In genomic region chr6:124544466-124544865, GRCm38 (mm10) we compare ENCODE assay signal across 11 mouse cellular contexts. TPM values are rescaled to one million over a fixed set of nuclear protein-coding genes. Genes with fewer than 3 reads are reported as not detected.
DNase-seq lines count a peak whose midpoint lies in the region; ATAC-seq and TF ChIP-seq lines count a peak whose summit lies in the region.
"Had no signal": no experiment of that assay in that cellular context is flagged by ENCODE, and none has a peak within 500 bp of the region (broad histone marks: within the 10 kb centered on the region; RNA-seq: fewer than 3 reads in every experiment).

No protein-coding gene starts in this region.

- no peaks in the 10 kb centered on the region for H3K27me3 ChIP-seq in liver, adult 2 months (ENCODE audit: control insufficient read depth, insufficient read depth, low read length)
- no peaks in the 10 kb centered on the region for H3K27me3 ChIP-seq in liver, embryonic 12.5 days (replicated peaks)
- H3K27me3 ChIP-seq: liver, embryonic 13.5 days; neural tube, embryonic 13.5 days had no signal

- no peaks in the 10 kb centered on the region for H3K79me2 ChIP-seq in liver, adult 2 months (ENCODE audit: control insufficient read depth, insufficient read depth, low read length)

- no peak for TF ChIP-seq POLR2A in liver, adult 2 months (IDR thresholded peaks at IDR 0.05; ENCODE audit: extremely low read depth, insufficient read depth, low read length)

- DNase-seq in cerebellum, postnatal 14 days = peak; percentile 6 to 34
- DNase-seq in cerebellum, adult 8-10 months = no peak
- peak; percentile 26 for DNase-seq in liver, adult 2 months (ENCODE audit: extremely low read depth, low read depth, low spot score)
- peak; percentile 43 for DNase-seq in gastrocnemius, postnatal 14 days
- peak; percentile 56 for DNase-seq in lung, postnatal 10 days
- no peak for DNase-seq in cerebellum, adult 11 months
- DNase-seq in thymus, postnatal 10 days (ENCODE audit: low spot score in 2 of 2) = no peak
- DNase-seq: liver, embryonic 13.5 days had no signal

- no peak overlapping the region for H3K9ac ChIP-seq in liver, adult 2 months (ENCODE audit: low read depth, low read length)
- H3K9ac ChIP-seq in liver, embryonic 12.5 days = no peak overlapping the region
- H3K9ac ChIP-seq: hindbrain, embryonic 14.5 days; liver, embryonic 13.5 days; neural tube, embryonic 13.5 days had no signal

- no peak overlapping the region for H3K27ac ChIP-seq in liver, adult 2 months (replicated peaks; ENCODE audit: insufficient read depth, low read depth, low read length)
- H3K27ac ChIP-seq in liver, embryonic 12.5 days = no peak overlapping the region
- H3K27ac ChIP-seq: hindbrain, embryonic 14.5 days; liver, embryonic 13.5 days; neural tube, embryonic 13.5 days had no signal

- WGBS in liver, adult 2 months = 72% methylated on average over 6 of the region's 6 CpGs
- 64% methylated on average over 6 of the region's 6 CpGs for WGBS in liver, embryonic 12.5 days (ENCODE audit: insufficient replicate concordance)

- intact Hi-C loops in gastrocnemius, postnatal 14 days (cut with DNase I; ENCODE audit: low total_unique reads) = no loop called here

- H3K4me1 ChIP-seq in liver, adult 2 months (ENCODE audit: control insufficient read depth, insufficient read depth, low read length) = peaks cover 4% of the 10 kb centered on the region; the same call in 1 of the 2 replicates
- no peaks in the 10 kb centered on the region for H3K4me1 ChIP-seq in liver, embryonic 12.5 days
- H3K4me1 ChIP-seq: liver, embryonic 13.5 days; neural tube, embryonic 13.5 days had no signal

- no peak overlapping the region for H3K4me2 ChIP-seq in liver, embryonic 12.5 days
- H3K4me2 ChIP-seq: hindbrain, embryonic 14.5 days; liver, embryonic 13.5 days; neural tube, embryonic 13.5 days had no signal

- TF ChIP-seq CTCF in liver, adult 2 months (IDR thresholded peaks at IDR 0.05; ENCODE audit: low read depth, low read length) = 0 out of 2 replicates have a peak, but pooled peaks have one; percentile 34

- no peaks in the 10 kb centered on the region for H3K9me3 ChIP-seq in liver, embryonic 12.5 days (replicated peaks)
- H3K9me3 ChIP-seq: liver, embryonic 13.5 days had no signal

- H3K36me3 ChIP-seq in liver, adult 2 months (ENCODE audit: control insufficient read depth, insufficient read depth, low read length) = peaks cover 6% of the 10 kb centered on the region
- H3K36me3 ChIP-seq in liver, embryonic 12.5 days = no peaks in the 10 kb centered on the region
- H3K36me3 ChIP-seq: liver, embryonic 13.5 days; neural tube, embryonic 13.5 days had no signal

- no peak for ATAC-seq in liver, embryonic 12.5 days

- H3K4me3 ChIP-seq in liver, adult 2 months (ENCODE audit: insufficient read depth, low read depth, low read length) = no peak overlapping the region
- H3K4me3 ChIP-seq in liver, embryonic 12.5 days = no peak overlapping the region
- H3K4me3 ChIP-seq: liver, embryonic 13.5 days; neural tube, embryonic 13.5 days had no signal

RNA-seq across cellular contexts. Expression of gene C1s1, which starts 2.3 kb away (rescaled TPM):
- 384 and 554 TPM in 2 replicates for total RNA-seq in liver, adult 2 months (2014; rRNA removed)
- 174 and 206 TPM in 2 replicates for polyA plus RNA-seq in liver, adult 2 months (2012; rRNA removed)
- 15.9 and 16.6 TPM in 2 replicates for polyA plus RNA-seq in liver, embryonic 12.5 days (2016; fragmentation: Nextera tagmentation; extraction: Ambion mirVana)
- 10 to 100 TPM; 31.6 to 40.4 TPM for total RNA-seq in gastrocnemius, postnatal 14 days (2021)

RNA-seq across cellular contexts. Expression of gene C1rb, which starts 25.6 kb away (rescaled TPM):
- under 0.01 TPM in 1 of 2 replicates, not detected in the other for total RNA-seq in liver, adult 2 months (2014; rRNA removed)
- polyA plus RNA-seq in liver, adult 2 months (2012; rRNA removed) = 0.12 TPM in 1 of 2 replicates, not detected in the other
- not detected in 2 replicates for polyA plus RNA-seq in liver, embryonic 12.5 days (2016; fragmentation: Nextera tagmentation; extraction: Ambion mirVana)
- 1 to 10 TPM; 1.3 to 2.3 TPM for total RNA-seq in gastrocnemius, postnatal 14 days (2021)
- polyA plus RNA-seq: hindbrain, embryonic 14.5 days; liver, embryonic 13.5 days; neural tube, embryonic 13.5 days had no signal

RNA-seq across cellular contexts. Expression of gene C1ra, which starts 32.3 kb away (rescaled TPM):
- 165 and 177 TPM in 2 replicates for total RNA-seq in liver, adult 2 months (2014; rRNA removed)
- 92.5 and 119 TPM in 2 replicates for polyA plus RNA-seq in liver, adult 2 months (2012; rRNA removed)
- 4.5 and 4.6 TPM in 2 replicates for polyA plus RNA-seq in liver, embryonic 12.5 days (2016; fragmentation: Nextera tagmentation; extraction: Ambion mirVana)
- total RNA-seq in gastrocnemius, postnatal 14 days (2021) = 10 to 100 TPM; 11.8 to 16.3 TPM

RNA-seq across cellular contexts. Expression of gene C1rl, which starts 51.6 kb away (rescaled TPM):
- total RNA-seq in liver, adult 2 months (2014; rRNA removed) = 53.6 and 59.5 TPM in 2 replicates
- polyA plus RNA-seq in liver, adult 2 months (2012; rRNA removed) = 67.3 and 73.0 TPM in 2 replicates
- 4.4 and 4.5 TPM in 2 replicates for polyA plus RNA-seq in liver, embryonic 12.5 days (2016; fragmentation: Nextera tagmentation; extraction: Ambion mirVana)
- total RNA-seq in gastrocnemius, postnatal 14 days (2021) = 1 to 10 TPM in 1 of 2 experiments, under 1 TPM in 1; 0.64 to 1.2 TPM

Comparison
In these comparisons a context has a peak if more than half of its experiments do, and no peak if none do; other contexts are left out.
1. DNase-seq: peak in cerebellum, postnatal 14 days (2 of 2), liver, adult 2 months (single experiment), gastrocnemius, postnatal 14 days (single experiment) and lung, postnatal 10 days (single experiment); none in cerebellum, adult 8-10 months (single experiment), cerebellum, adult 11 months (single experiment) and thymus, postnatal 10 days (0 of 2).